Comparison of ENCODE assay signal across 23 mouse cellular contexts in the genomic region with DNA sequence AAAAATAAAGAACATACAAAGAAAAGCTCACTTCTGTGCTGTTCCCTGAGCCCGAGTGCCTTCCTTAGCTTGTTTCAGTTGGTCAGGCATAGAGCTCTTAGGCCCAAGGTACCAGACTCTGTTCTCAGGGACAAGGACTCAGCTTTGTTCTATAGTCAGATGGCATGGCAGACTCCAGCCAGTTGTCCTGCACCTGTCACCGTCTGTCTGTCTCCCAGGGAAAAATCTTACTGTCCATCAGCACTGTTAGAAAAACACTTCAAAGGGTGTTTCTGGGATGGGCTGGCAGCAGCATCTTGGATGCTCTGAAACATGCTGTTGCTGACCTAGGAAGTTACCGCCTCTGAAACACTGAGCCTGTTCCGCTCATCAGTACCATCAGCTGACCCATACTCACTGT.
DNase-seq lines count a peak whose midpoint lies in the region; ATAC-seq and TF ChIP-seq lines count a peak whose summit lies in the region.
"Had no signal": no experiment of that assay in that cellular context is flagged by ENCODE, and none has a peak within 500 bp of the region (broad histone marks: within the 10 kb centered on the region; RNA-seq: fewer than 3 reads in every experiment).

No protein-coding gene starts in this region.

- intact Hi-C loops in gastrocnemius, postnatal 36 days (cut with DNase I) = no loop called here

- no peaks in the 10 kb centered on the region for H3K27me3 ChIP-seq in embryonic facial prominence, embryonic 14.5 days (replicated peaks; ENCODE audit: control insufficient read depth, insufficient read depth, low read length)
- H3K27me3 ChIP-seq in embryonic facial prominence, embryonic 10.5 days (replicated peaks; ENCODE audit: low read depth, poor library complexity, severe bottlenecking) = no peaks in the 10 kb centered on the region
- H3K27me3 ChIP-seq in C2C12 (ENCODE audit: control insufficient read depth, insufficient read depth, insufficient read length) (no peaks in the 10 kb centered on the region), myocyte (ENCODE audit: control insufficient read depth, insufficient read depth, insufficient read length) (no peaks in the 10 kb centered on the region)
- H3K27me3 ChIP-seq: embryonic facial prominence, embryonic 12.5 days; embryonic facial prominence, embryonic 15.5 days; forebrain, embryonic 12.5 days had no signal

- H3K36me3 ChIP-seq in embryonic facial prominence, embryonic 14.5 days (ENCODE audit: control insufficient read depth, insufficient read depth, low read length) = no peaks in the 10 kb centered on the region
- H3K36me3 ChIP-seq in embryonic facial prominence, embryonic 10.5 days (replicated peaks) = no peaks in the 10 kb centered on the region
- H3K36me3 ChIP-seq in C2C12 (ENCODE audit: control insufficient read depth, insufficient read depth) = no peaks in the 10 kb centered on the region
- H3K36me3 ChIP-seq in myocyte (ENCODE audit: control insufficient read depth, insufficient read depth) = no peaks in the 10 kb centered on the region
- H3K36me3 ChIP-seq: embryonic facial prominence, embryonic 12.5 days; embryonic facial prominence, embryonic 15.5 days; forebrain, embryonic 10.5 days; forebrain, embryonic 12.5 days had no signal

- 82% methylated on average over 4 of the region's 4 CpGs for WGBS in embryonic facial prominence, embryonic 14.5 days
- 94% methylated on average over 4 of the region's 4 CpGs for WGBS in embryonic facial prominence, embryonic 10.5 days

- H3K4me2 ChIP-seq in embryonic facial prominence, embryonic 14.5 days (ENCODE audit: low read depth, low read length) = no peak overlapping the region
- no peak overlapping the region for H3K4me2 ChIP-seq in myocyte (ENCODE audit: low read depth)
- H3K4me2 ChIP-seq: embryonic facial prominence, embryonic 12.5 days; embryonic facial prominence, embryonic 15.5 days; forebrain, embryonic 12.5 days had no signal

- H3K4me3 ChIP-seq in embryonic facial prominence, embryonic 14.5 days (ENCODE audit: low read depth, low read length) = no peak overlapping the region
- no peak overlapping the region for H3K4me3 ChIP-seq in embryonic facial prominence, embryonic 10.5 days
- H3K4me3 ChIP-seq in C2C12 (ENCODE audit: insufficient read depth, poor library complexity, severe bottlenecking) (no peak overlapping the region), myocyte (no peak overlapping the region)
- H3K4me3 ChIP-seq: embryonic facial prominence, embryonic 12.5 days; embryonic facial prominence, embryonic 15.5 days; erythroblast, embryonic 14.5 days; forebrain, embryonic 10.5 days; forebrain, embryonic 12.5 days had no signal

- peaks cover 7% of the 10 kb centered on the region for H3K4me1 ChIP-seq in embryonic facial prominence, embryonic 14.5 days (ENCODE audit: control insufficient read depth, insufficient read depth, low read length)
- H3K4me1 ChIP-seq in embryonic facial prominence, embryonic 10.5 days = no peaks in the 10 kb centered on the region
- H3K4me1 ChIP-seq: embryonic facial prominence, embryonic 12.5 days; forebrain, embryonic 10.5 days had no signal

- peaks cover 16% of the 10 kb centered on the region; the same call in 1 of the 2 replicates for H3K9me3 ChIP-seq in embryonic facial prominence, embryonic 14.5 days (ENCODE audit: control insufficient read depth, low read length)
- no peaks in the 10 kb centered on the region for H3K9me3 ChIP-seq in embryonic facial prominence, embryonic 10.5 days
- H3K9me3 ChIP-seq: embryonic facial prominence, embryonic 12.5 days; embryonic facial prominence, embryonic 15.5 days; forebrain, embryonic 10.5 days; forebrain, embryonic 12.5 days had no signal

- no peak overlapping the region for H3K27ac ChIP-seq in embryonic facial prominence, embryonic 14.5 days (replicated peaks; ENCODE audit: low read depth, low read length)
- H3K27ac ChIP-seq in embryonic facial prominence, embryonic 10.5 days (replicated peaks) = no peak overlapping the region
- H3K27ac ChIP-seq: embryonic facial prominence, embryonic 12.5 days; embryonic facial prominence, embryonic 15.5 days; forebrain, embryonic 10.5 days; forebrain, embryonic 12.5 days had no signal

- no peak for TF ChIP-seq POLR2A in myocyte (IDR thresholded peaks at IDR 0.05; ENCODE audit: insufficient read length, low read depth)

- DNase-seq in embryonic facial prominence, embryonic 14.5 days (ENCODE audit: low spot score) = peak; percentile 40
- DNase-seq in embryonic facial prominence, embryonic 10.5 days (ENCODE audit: low spot score) = no peak
- DNase-seq in gastrocnemius, postnatal 36 days = no peak
- DNase-seq: adrenal gland, adult 2 months; adrenal gland, postnatal 10 days; adrenal gland, postnatal 25 days; B cell, adult 2 months; cerebellum, adult 11 months; cerebellum, adult 18-20 months; cerebellum, adult 8-10 months; cerebellum, adult 9-11 months; cerebellum, postnatal 14 days; cerebellum, postnatal 36 days; embryo, embryonic 11 days had no signal

- H3K79me3 ChIP-seq in C2C12 (ENCODE audit: low read depth) = no peaks in the 10 kb centered on the region

- no peak overlapping the region for H3ac ChIP-seq in C2C12 (ENCODE audit: control insufficient read depth, insufficient read length, low read depth)
- no peak overlapping the region for H3ac ChIP-seq in myocyte (ENCODE audit: control insufficient read depth, insufficient read length)

- 0 out of 2 replicates have a peak, but pooled peaks have one; percentile 44 for ATAC-seq in embryonic facial prominence, embryonic 14.5 days (ENCODE audit: low read depth)
- ATAC-seq: forebrain, embryonic 14.5 days; forebrain, embryonic 16.5 days had no signal

- no peak overlapping the region for H3K9ac ChIP-seq in embryonic facial prominence, embryonic 14.5 days (ENCODE audit: low read depth, low read length)
- H3K9ac ChIP-seq: embryonic facial prominence, embryonic 12.5 days; embryonic facial prominence, embryonic 15.5 days; forebrain, embryonic 12.5 days had no signal

- H3K79me2 ChIP-seq in C2C12 (ENCODE audit: control insufficient read depth, insufficient read depth) (no peaks in the 10 kb centered on the region), myocyte (ENCODE audit: control insufficient read depth, insufficient read depth) (no peaks in the 10 kb centered on the region)

- no peak for TF ChIP-seq CTCF in C2C12 (IDR thresholded peaks at IDR 0.05; ENCODE audit: control insufficient read depth, insufficient read depth, insufficient read length)

TF ChIP-seq in C2C12, 6 proteins besides CTCF, POLR2A, EP300 and RAD21:
- TF ChIP-seq CEBPB (IDR thresholded peaks at IDR 0.05; ENCODE audit: low read depth) = no peak
- TF ChIP-seq MYOD1 (IDR thresholded peaks at IDR 0.05; ENCODE audit: control insufficient read depth, insufficient read length, low read depth) = peak; percentile 65

TF ChIP-seq in myocyte, 11 proteins besides CTCF, POLR2A, EP300 and RAD21:
- TF ChIP-seq TCF3 (IDR thresholded peaks at IDR 0.05; ENCODE audit: insufficient read length, low read depth) (peak; percentile 29), MYOD1 (IDR thresholded peaks at IDR 0.05; ENCODE audit: control insufficient read depth in 1 of 3, insufficient read length in 2 of 3, low read depth in 2 of 3) (peak; percentile 72 to 98 (median 94)), USF1 (IDR thresholded peaks at IDR 0.05; ENCODE audit: low read depth) (no peak), TCF12 (IDR thresholded peaks at IDR 0.05; ENCODE audit: insufficient read depth, poor library complexity, severe bottlenecking) (peak; percentile 54), REST (IDR thresholded peaks at IDR 0.05; ENCODE audit: insufficient read depth, insufficient read length) (no peak), POLR2AphosphoS2 (IDR thresholded peaks at IDR 0.05; ENCODE audit: insufficient read length, low read depth) (no peak), E2F4 (IDR thresholded peaks at IDR 0.05; ENCODE audit: insufficient read depth) (no peak)
